Mouse (Mus musculus) thymus, adult 2 months (tissue): ENCODE data around the gene Olfr1192-ps1.

Source experiments
- CTCF ChIP-seq: fragments of 200-500 bp; IDR thresholded peaks from 2 replicates; pipeline ENCODE4 v1.5.1; 2012; ENCODE audit warnings: mild to moderate bottlenecking, control low read depth, low read length, moderate library complexity, borderline replicate concordance; ENCODE audit not compliant: control insufficient read depth, poor library complexity, insufficient read depth; ENCODE audit errors: extremely low read depth
- POLR2A ChIP-seq: fragments of 200-500 bp; IDR thresholded peaks from 2 replicates; pipeline ENCODE4 v1.6.1; 2012; ENCODE audit warnings: mild to moderate bottlenecking, low read length, control low read depth, moderate library complexity; ENCODE audit not compliant: control insufficient read depth, poor library complexity, insufficient read depth; ENCODE audit errors: extremely low read depth

DNA sequence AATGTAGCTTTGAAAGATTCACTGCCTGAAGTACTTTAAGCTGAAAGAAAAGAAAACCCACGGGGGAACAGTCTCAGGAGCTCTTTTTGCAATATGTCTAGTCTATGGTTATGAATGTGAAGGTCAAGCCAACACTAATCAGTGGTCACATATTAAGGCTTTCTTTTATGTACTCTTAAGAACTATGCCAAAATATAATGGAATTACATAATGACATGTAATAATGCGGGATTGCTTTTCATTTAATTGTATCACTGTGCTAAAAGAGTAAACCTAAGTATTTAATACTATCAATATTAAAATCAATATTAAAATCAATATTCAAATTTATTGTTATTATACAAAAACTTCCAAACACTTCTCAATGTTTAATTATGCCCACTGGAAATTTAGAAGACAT, 56.2 kb downstream of the Olfr1192-ps1 start, which contains the start of gene Olfr1196:
- no peak for TF ChIP-seq POLR2A
- TF ChIP-seq CTCF, result no peak
